25 mouse cellular contexts compared by ENCODE assay signal in genomic region chr1:68134450-68134849, GRCm38 (mm10).
DNase-seq lines count a peak whose midpoint lies in the region; ATAC-seq and TF ChIP-seq lines count a peak whose summit lies in the region.
"Had no signal": no experiment of that assay in that cellular context is flagged by ENCODE, and none has a peak within 500 bp of the region (broad histone marks: within the 10 kb centered on the region; RNA-seq: fewer than 3 reads in every experiment).

No protein-coding gene starts in this region.

- H3K27ac ChIP-seq in forebrain, embryonic 14.5 days (ENCODE audit: low read depth, low read length): no peak overlapping the region
- no peak overlapping the region for H3K27ac ChIP-seq in forebrain, embryonic 12.5 days
- H3K27ac ChIP-seq in midbrain, postnatal 0 days (ENCODE audit: low read depth, low read length): no peak overlapping the region
- no peak overlapping the region for H3K27ac ChIP-seq in midbrain, embryonic 10.5 days (replicated peaks)
- H3K27ac ChIP-seq: gastrocnemius, adult 2 months; hindbrain, embryonic 13.5 days; liver, embryonic 15.5 days; midbrain, embryonic 15.5 days had no signal

- no peaks in the 10 kb centered on the region for H3K4me1 ChIP-seq in forebrain, embryonic 14.5 days (ENCODE audit: control insufficient read depth, insufficient read depth, low read length)
- no peaks in the 10 kb centered on the region for H3K4me1 ChIP-seq in forebrain, embryonic 12.5 days
- no peaks in the 10 kb centered on the region for H3K4me1 ChIP-seq in midbrain, postnatal 0 days (ENCODE audit: insufficient read depth, low read length)
- no peaks in the 10 kb centered on the region; the same call in 1 of the 2 replicates for H3K4me1 ChIP-seq in midbrain, embryonic 10.5 days
- H3K4me1 ChIP-seq: hindbrain, embryonic 13.5 days; liver, embryonic 15.5 days; midbrain, embryonic 15.5 days had no signal

- H3K9ac ChIP-seq in forebrain, embryonic 14.5 days (ENCODE audit: low read length): no peak overlapping the region
- H3K9ac ChIP-seq in forebrain, embryonic 12.5 days: no peak overlapping the region
- no peak overlapping the region for H3K9ac ChIP-seq in midbrain, postnatal 0 days (replicated peaks; ENCODE audit: low read length, poor library complexity, severe bottlenecking)
- H3K9ac ChIP-seq: hindbrain, embryonic 13.5 days; liver, embryonic 15.5 days; lung, embryonic 14.5 days; midbrain, embryonic 15.5 days had no signal

- H3K4me3 ChIP-seq in forebrain, embryonic 14.5 days (ENCODE audit: low read depth, low read length): no peak overlapping the region
- no peak overlapping the region for H3K4me3 ChIP-seq in forebrain, embryonic 12.5 days (replicated peaks)
- H3K4me3 ChIP-seq in midbrain, postnatal 0 days (ENCODE audit: low read depth, low read length): no peak overlapping the region
- H3K4me3 ChIP-seq in midbrain, embryonic 10.5 days: no peak overlapping the region
- H3K4me3 ChIP-seq: erythroblast, embryonic 14.5 days; gastrocnemius, adult 2 months; hindbrain, embryonic 13.5 days; liver, embryonic 15.5 days; midbrain, embryonic 15.5 days had no signal

- no peak for TF ChIP-seq CTCF in midbrain, postnatal 0 days (IDR thresholded peaks at IDR 0.05)

- ATAC-seq in cerebellum, adult (ENCODE audit: insufficient number of reproducible peaks, low FRiP score, low TSS enrichment): peak; percentile 40; the same call in 1 of the 2 replicates
- no peak for ATAC-seq in forebrain, embryonic 14.5 days
- ATAC-seq in forebrain, embryonic 12.5 days (ENCODE audit: low FRiP score): no peak
- ATAC-seq in midbrain, postnatal 0 days (ENCODE audit: low FRiP score): no peak
- ATAC-seq: inflammation-experienced regulatory T-cells, adult 6 months; midbrain, embryonic 15.5 days had no signal

- no peak for DNase-seq in cerebellum, postnatal 4 days (ENCODE audit: low spot score in 2 of 2)
- DNase-seq in forebrain, embryonic 14.5 days (ENCODE audit: low spot score): peak; percentile 20
- peak; percentile 14 for DNase-seq in midbrain, postnatal 0 days (ENCODE audit: low spot score)
- DNase-seq in midbrain, embryonic 10.5 days (ENCODE audit: low spot score): no peak
- no peak for DNase-seq in layer of hippocampus, postnatal 25 days (ENCODE audit: extremely low spot score in 1 of 2, low spot score in 1 of 2)
- DNase-seq: adrenal gland, adult 8-10 months; gastrocnemius, adult 2 months; gastrocnemius, postnatal 36 days; heart, postnatal 4 days; kidney, adult 11 months; kidney, postnatal 14 days; layer of hippocampus, adult 9-11 months; liver; lung, embryonic 14.5 days; lung, postnatal 14 days; spleen, adult 18-20 months; thymus, postnatal 14 days had no signal

- no peak overlapping the region for H3K4me2 ChIP-seq in forebrain, embryonic 14.5 days (ENCODE audit: low read length)
- H3K4me2 ChIP-seq in forebrain, embryonic 12.5 days: no peak overlapping the region
- no peak overlapping the region for H3K4me2 ChIP-seq in midbrain, postnatal 0 days (ENCODE audit: low read depth, low read length, poor library complexity, severe bottlenecking)
- H3K4me2 ChIP-seq: hindbrain, embryonic 13.5 days; liver, embryonic 15.5 days; lung, embryonic 14.5 days; midbrain, embryonic 15.5 days had no signal

- H3K9me3 ChIP-seq in forebrain, embryonic 14.5 days (replicated peaks; ENCODE audit: control insufficient read depth, low read length): no peaks in the 10 kb centered on the region
- no peaks in the 10 kb centered on the region for H3K9me3 ChIP-seq in forebrain, embryonic 12.5 days
- no peaks in the 10 kb centered on the region for H3K9me3 ChIP-seq in midbrain, postnatal 0 days (ENCODE audit: low read length)
- no peaks in the 10 kb centered on the region for H3K9me3 ChIP-seq in midbrain, embryonic 10.5 days (replicated peaks)
- H3K9me3 ChIP-seq: hindbrain, embryonic 13.5 days; liver, embryonic 15.5 days; midbrain, embryonic 15.5 days had no signal

- 85% methylated on average over 2 of the region's 2 CpGs for WGBS in forebrain, embryonic 14.5 days
- WGBS in forebrain, embryonic 12.5 days: 85% methylated on average over 2 of the region's 2 CpGs
- WGBS in midbrain, postnatal 0 days: 82% methylated on average over 2 of the region's 2 CpGs
- WGBS in midbrain, embryonic 10.5 days: 90% methylated on average over 2 of the region's 2 CpGs

- no peaks in the 10 kb centered on the region for H3K36me3 ChIP-seq in forebrain, embryonic 14.5 days (ENCODE audit: control insufficient read depth, insufficient read depth, low read length)
- H3K36me3 ChIP-seq in forebrain, embryonic 12.5 days (replicated peaks): no peaks in the 10 kb centered on the region
- no peaks in the 10 kb centered on the region for H3K36me3 ChIP-seq in midbrain, postnatal 0 days (ENCODE audit: insufficient read depth, low read length)
- no peaks in the 10 kb centered on the region for H3K36me3 ChIP-seq in midbrain, embryonic 10.5 days
- H3K36me3 ChIP-seq: hindbrain, embryonic 13.5 days; liver, embryonic 15.5 days; midbrain, embryonic 15.5 days had no signal

- no peaks in the 10 kb centered on the region for H3K27me3 ChIP-seq in forebrain, embryonic 14.5 days (replicated peaks; ENCODE audit: control insufficient read depth, insufficient read depth, low read length)
- no peaks in the 10 kb centered on the region for H3K27me3 ChIP-seq in forebrain, embryonic 12.5 days
- no peaks in the 10 kb centered on the region for H3K27me3 ChIP-seq in midbrain, postnatal 0 days (ENCODE audit: insufficient read depth, low read length)
- no peaks in the 10 kb centered on the region for H3K27me3 ChIP-seq in midbrain, embryonic 10.5 days (ENCODE audit: low read depth, poor library complexity, severe bottlenecking)
- H3K27me3 ChIP-seq: CH12.LX; hindbrain, embryonic 13.5 days; liver, embryonic 15.5 days; midbrain, embryonic 15.5 days had no signal

Comparison
In these comparisons a context has a peak if more than half of its experiments do, and no peak if none do; other contexts are left out.
1. DNase-seq: peak in forebrain, embryonic 14.5 days (single experiment) and midbrain, postnatal 0 days (single experiment); none in cerebellum, postnatal 4 days (0 of 2), midbrain, embryonic 10.5 days (single experiment) and layer of hippocampus, postnatal 25 days (0 of 2).